Mouse (Mus musculus) embryo, embryonic 11.5 days (tissue): ENCODE results near the gene Itgb2.
A peak's percentile ranks its signal among the peaks of the same experiment; 100 is the strongest.

ENCODE experiments used
- DNase-seq: peaks from one replicate; pipeline ENCODE4 v3.0.0-alpha.2; 2012; ENCODE audit warnings: low read depth, low spot score

Gene Itgb2

GRCm38 (mm10) chr10:77530140-77530539 lies at the start of gene Itgb2:
TSS of gene Itgb2 (plus strand) at chr10:77530252.
- DNase-seq, result no peak

- no peak for DNase-seq
These were observed 48.2 kb upstream of the Itgb2 start for GRCm38 (mm10) chr10:77481814-77482213.

GRCm38 (mm10) chr10:77484205-77484935 lies 45.7 kb upstream of the Itgb2 start:
- DNase-seq, result no peak

GRCm38 (mm10) chr10:77485786-77486185 lies 44.3 kb upstream of the Itgb2 start:
- DNase-seq, result no peak

- DNase-seq, result no peak
These were observed 41.9 kb upstream of the Itgb2 start for GRCm38 (mm10) chr10:77488168-77488567.

- no peak for DNase-seq
These were observed 38.5 kb upstream of the Itgb2 start for GRCm38 (mm10) chr10:77491585-77491984.

- no peak for DNase-seq
These were observed 37.2 kb upstream of the Itgb2 start for GRCm38 (mm10) chr10:77492885-77493284.

- no peak for DNase-seq
These were observed 32.9 kb upstream of the Itgb2 start for GRCm38 (mm10) chr10:77497185-77497584.

- no peak for DNase-seq
These were observed 31.8 kb upstream of the Itgb2 start for GRCm38 (mm10) chr10:77498254-77498653.

GRCm38 (mm10) chr10:77500636-77501035 lies 29.4 kb upstream of the Itgb2 start:
- DNase-seq, result no peak

- DNase-seq, result no peak
These were observed 26.8 kb upstream of the Itgb2 start for GRCm38 (mm10) chr10:77502967-77503922.

- no peak for DNase-seq
These were observed 25.9 kb upstream of the Itgb2 start for GRCm38 (mm10) chr10:77504143-77504542.

GRCm38 (mm10) chr10:77506526-77506925 lies 23.5 kb upstream of the Itgb2 start:
- no peak for DNase-seq

GRCm38 (mm10) chr10:77506961-77507577 lies 23.0 kb upstream of the Itgb2 start:
- no peak for DNase-seq

- no peak for DNase-seq
These were observed 22.3 kb upstream of the Itgb2 start for GRCm38 (mm10) chr10:77507779-77508178.

- DNase-seq, result no peak
These were observed 21.3 kb upstream of the Itgb2 start for GRCm38 (mm10) chr10:77508744-77509143.

GRCm38 (mm10) chr10:77509403-77510187 lies 20.5 kb upstream of the Itgb2 start:
- DNase-seq, result peak; percentile 75

GRCm38 (mm10) chr10:77510225-77510982 lies 19.6 kb upstream of the Itgb2 start:
- no peak for DNase-seq

- peak; percentile 91 for DNase-seq
These were observed 14.4 kb upstream of the Itgb2 start, which contains the start of gene Fam207a for GRCm38 (mm10) chr10:77515385-77516348. TSS of gene Fam207a (minus strand) at chr10:77515785.
